Mouse (Mus musculus) liver, adult 2 months (tissue): Measurements from ENCODE around the gene Cntn4. TPM values are rescaled to one million over a fixed set of nuclear protein-coding genes. Genes with fewer than 3 reads are reported as not detected.

Experiments used
- DNase-seq: peaks from one replicate; pipeline ENCODE4 v3.0.0-alpha.2; 2011; ENCODE audit warnings: low read depth, low spot score; ENCODE audit errors: extremely low read depth
- H3K27ac ChIP-seq: fragments of 200-500 bp; replicated peaks from 2 replicates; pipeline ENCODE4 v1.5.1; 2012; ENCODE audit warnings: low read depth, mild to moderate bottlenecking, control low read depth, inconsistent platforms, low read length; ENCODE audit not compliant: insufficient read depth
- H3K27me3 ChIP-seq: fragments of 200-500 bp; 2 replicates; pipeline ENCODE4 v1.6.1; 2012; ENCODE audit warnings: mild to moderate bottlenecking, moderate library complexity, low read length, inconsistent platforms; ENCODE audit not compliant: control insufficient read depth, insufficient read depth
- H3K36me3 ChIP-seq: fragments of 200-500 bp; 2 replicates; pipeline ENCODE4 v1.6.1; 2012; ENCODE audit warnings: low read length, inconsistent platforms; ENCODE audit not compliant: control insufficient read depth, insufficient read depth
- H3K4me1 ChIP-seq: fragments of 200-500 bp; 2 replicates; pipeline ENCODE4 v1.6.1; 2011; ENCODE audit warnings: low read length; ENCODE audit not compliant: control insufficient read depth, insufficient read depth
- H3K4me3 ChIP-seq: fragments of 200-500 bp; 2 replicates; pipeline ENCODE4 v1.5.1; 2011; ENCODE audit warnings: low read depth, mild to moderate bottlenecking, control low read depth, low read length, moderate library complexity; ENCODE audit not compliant: insufficient read depth
- H3K79me2 ChIP-seq: fragments of 200-500 bp; 2 replicates; pipeline ENCODE4 v1.6.1; 2012; ENCODE audit warnings: inconsistent platforms, mild to moderate bottlenecking, low read length, moderate library complexity; ENCODE audit not compliant: control insufficient read depth, insufficient read depth
- H3K9ac ChIP-seq: fragments of 200-500 bp; 2 replicates; pipeline ENCODE4 v1.6.1; 2012; ENCODE audit warnings: low read depth, mild to moderate bottlenecking, control low read depth, inconsistent platforms, low read length
- CTCF ChIP-seq: fragments of 200-500 bp; IDR thresholded peaks from 2 replicates; pipeline ENCODE4 v1.5.1; 2011; ENCODE audit warnings: low read depth, low read length, control low read depth
- POLR2A ChIP-seq: fragments of 200-500 bp; IDR thresholded peaks from 2 replicates; pipeline ENCODE4 v1.6.1; 2011; ENCODE audit warnings: low read length, control low read depth; ENCODE audit not compliant: insufficient read depth; ENCODE audit errors: extremely low read depth
- WGBS: fragments of 180-500 bp; shearing (Covaris S2); methylation state at CpG from one replicate; pipeline ENCODE4 v1.1.7; 2018; 5-methylcytosine and 5-hydroxymethylcytosine counted together
- polyA plus RNA-seq: library from polyadenylated mRNA; depleted of rRNA; stranded (reverse); fragments of >200 nt; gene quantifications from 2 replicates; pipeline ENCODE4 v1.2.3, GENCODE M21; 2012
- total RNA-seq: library from RNA; depleted of rRNA; stranded (reverse); fragments of >200 nt; gene quantifications from 2 replicates; pipeline ENCODE4 v1.2.3, GENCODE M21; 2014

Gene Cntn4
- total and polyA plus RNA-seq, 2 experiments: not detected

- WGBS: 72% methylated on average over 3 of the region's 3 CpGs
- no peaks in the 10 kb centered on the region for H3K27me3 ChIP-seq
Measured at GRCm38 (mm10) chr6:106441246-106441645, 763.8 kb downstream of the Cntn4 start.

DNA sequence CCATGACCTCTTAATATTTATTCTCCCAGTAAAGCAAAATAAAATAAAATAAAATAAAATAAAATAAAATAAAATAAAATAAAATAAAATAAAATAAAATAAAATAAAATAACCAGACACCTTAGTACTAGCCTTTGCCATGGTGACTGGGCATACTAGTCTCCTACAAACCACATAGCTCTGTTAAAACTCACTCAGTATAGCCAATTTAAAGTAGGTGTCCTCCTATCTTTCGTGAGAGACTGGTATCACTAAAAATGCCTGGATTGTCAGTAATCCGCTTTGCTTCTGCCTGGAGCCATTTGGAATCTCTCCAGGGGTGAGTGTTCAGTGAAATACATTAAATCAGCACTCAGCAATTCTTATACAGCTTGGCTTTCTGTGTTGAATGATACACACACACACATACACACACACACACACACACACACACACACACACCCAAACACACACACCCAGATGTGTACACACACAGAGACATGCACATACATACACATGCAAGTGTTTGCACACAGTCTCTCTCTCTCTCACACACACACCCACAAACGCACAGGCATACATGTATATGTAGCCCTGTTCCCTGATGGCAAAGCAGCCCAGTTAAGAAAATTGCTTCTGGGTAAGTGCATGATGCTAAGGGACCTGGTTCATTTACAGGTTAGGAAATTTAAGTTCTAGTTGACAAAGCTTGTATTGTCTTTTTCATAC, 776.8 kb downstream of the Cntn4 start:
- Histone ChIP-seq H3K27ac (no peak overlapping the region), H3K27me3 (no peaks in the 10 kb centered on the region), H3K79me2 (no peaks in the 10 kb centered on the region), H3K9ac (no peak overlapping the region), H3K4me3 (no peak overlapping the region), H3K36me3 (no peaks in the 10 kb centered on the region), H3K4me1 (no peaks in the 10 kb centered on the region)
- no peak for DNase-seq
- WGBS: 63% methylated on average over 3 of the region's 3 CpGs
- no peak for TF ChIP-seq POLR2A
- TF ChIP-seq CTCF: no peak

More at GRCm38 (mm10) chr6:106441246-106441645, 763.8 kb downstream of the Cntn4 start:
- no peak overlapping the region for H3K9ac ChIP-seq
- TF ChIP-seq CTCF (no peak), POLR2A (no peak)
- H3K4me1 ChIP-seq: no peaks in the 10 kb centered on the region
- H3K4me3 ChIP-seq: no peak overlapping the region
- H3K36me3 ChIP-seq: no peaks in the 10 kb centered on the region
- DNase-seq: no peak
- H3K79me2 ChIP-seq: no peaks in the 10 kb centered on the region
- no peak overlapping the region for H3K27ac ChIP-seq

- no peak overlapping the region for H3K4me3 ChIP-seq
- no peak for TF ChIP-seq CTCF
- 88% methylated on average over 3 of the region's 3 CpGs for WGBS
- no peaks in the 10 kb centered on the region for H3K36me3 ChIP-seq
- no peak overlapping the region for H3K9ac ChIP-seq
- no peaks in the 10 kb centered on the region for H3K79me2 ChIP-seq
- no peaks in the 10 kb centered on the region for H3K27me3 ChIP-seq
- H3K4me1 ChIP-seq: no peaks in the 10 kb centered on the region
- DNase-seq: no peak
- no peak overlapping the region for H3K27ac ChIP-seq
Measured at GRCm38 (mm10) chr6:106455616-106456015, 778.2 kb downstream of the Cntn4 start.

GRCm38 (mm10) chr6:106458166-106458565, 780.7 kb downstream of the Cntn4 start:
- Histone ChIP-seq H3K4me3 (no peak overlapping the region), H3K27ac (no peak overlapping the region), H3K9ac (no peak overlapping the region), H3K36me3 (no peaks in the 10 kb centered on the region), H3K4me1 (no peaks in the 10 kb centered on the region), H3K27me3 (no peaks in the 10 kb centered on the region), H3K79me2 (no peaks in the 10 kb centered on the region)
- TF ChIP-seq POLR2A (no peak), CTCF (no peak)
- WGBS: 62% methylated on average over 6 of the region's 6 CpGs
- no peak for DNase-seq

DNA sequence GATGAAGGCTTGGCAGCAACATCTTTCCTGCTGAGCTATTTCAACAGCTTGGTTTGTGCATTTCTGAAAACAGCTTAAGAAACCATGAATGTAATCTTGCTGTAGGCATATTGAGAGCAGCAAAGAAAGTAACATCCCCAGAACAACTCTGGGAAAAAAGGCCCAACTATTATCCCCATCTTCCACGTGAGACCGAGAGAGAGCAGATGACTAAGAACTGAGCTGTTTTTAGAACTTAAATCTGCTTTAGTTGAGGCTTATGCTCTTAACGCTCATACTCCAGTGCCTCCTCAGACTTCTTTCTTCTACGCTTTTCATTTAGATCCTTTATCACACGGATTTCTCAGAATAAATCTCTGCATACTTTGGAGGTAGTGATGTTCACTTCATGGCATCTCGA, 784.9 kb downstream of the Cntn4 start:
- Histone ChIP-seq H3K9ac (no peak overlapping the region), H3K4me1 (no peaks in the 10 kb centered on the region)
- 83% methylated on average over 6 of the region's 6 CpGs for WGBS

GRCm38 (mm10) chr6:106463857-106464256, 786.4 kb downstream of the Cntn4 start:
- Histone ChIP-seq H3K36me3 (no peaks in the 10 kb centered on the region), H3K27me3 (no peaks in the 10 kb centered on the region), H3K27ac (no peak overlapping the region), H3K9ac (no peak overlapping the region), H3K4me3 (no peak overlapping the region), H3K4me1 (no peaks in the 10 kb centered on the region), H3K79me2 (no peaks in the 10 kb centered on the region)
- WGBS: 48% methylated on average over 2 of the region's 2 CpGs
- no peak for DNase-seq
- no peak for TF ChIP-seq CTCF
- TF ChIP-seq POLR2A: no peak

More for the DNA sequence above, 784.9 kb downstream of the Cntn4 start:
- H3K27ac ChIP-seq: no peak overlapping the region
- H3K4me3 ChIP-seq: no peak overlapping the region
- no peak for DNase-seq
- no peak for TF ChIP-seq POLR2A
- TF ChIP-seq CTCF: no peak
- H3K79me2 ChIP-seq: no peaks in the 10 kb centered on the region
- no peaks in the 10 kb centered on the region for H3K27me3 ChIP-seq
- H3K36me3 ChIP-seq: no peaks in the 10 kb centered on the region
